Mouse (Mus musculus) embryonic facial prominence, embryonic 13.5 days (tissue): ENCODE data around the gene Klhl29. TPM values are rescaled to one million over a fixed set of nuclear protein-coding genes. Genes with fewer than 3 reads are reported as not detected.

Source experiments
- ATAC-seq: fragments of 200-750 bp; cut with Nextera tagmentation; 2 replicates; pipeline ENCODE4 v1.8.0; 2017; ENCODE audit warnings: low read depth; ENCODE audit not compliant: insufficient number of reproducible peaks, insufficient read depth, low FRiP score, low TSS enrichment
- H3K27ac ChIP-seq: fragments of 300-500 bp; sonication (generic); 2 replicates; pipeline ENCODE4 v1.5.1; 2015; ENCODE audit warnings: moderate library complexity, mild to moderate bottlenecking, inconsistent platforms
- H3K27me3 ChIP-seq: fragments of 300-500 bp; sonication (generic); 2 replicates; pipeline ENCODE4 v1.6.1; 2015; ENCODE audit warnings: mild to moderate bottlenecking, inconsistent platforms
- H3K36me3 ChIP-seq: fragments of 300-500 bp; sonication (generic); 2 replicates; pipeline ENCODE4 v1.6.1; 2015; ENCODE audit warnings: mild to moderate bottlenecking, inconsistent platforms
- H3K4me1 ChIP-seq: fragments of 300-500 bp; sonication (generic); 2 replicates; pipeline ENCODE4 v1.6.1; 2015; ENCODE audit warnings: inconsistent platforms
- H3K4me2 ChIP-seq: fragments of 300-500 bp; sonication (generic); 2 replicates; pipeline ENCODE4 v1.6.1; 2015; ENCODE audit warnings: moderate library complexity, mild to moderate bottlenecking, inconsistent platforms
- H3K4me3 ChIP-seq: fragments of 300-500 bp; sonication (generic); 2 replicates; pipeline ENCODE4 v1.5.1; 2015; ENCODE audit warnings: mild to moderate bottlenecking, inconsistent platforms
- H3K9ac ChIP-seq: fragments of 300-500 bp; sonication (generic); 2 replicates; pipeline ENCODE4 v1.6.1; 2015; ENCODE audit warnings: mild to moderate bottlenecking, inconsistent platforms
- H3K9me3 ChIP-seq: fragments of 300-500 bp; sonication (generic); 2 replicates; pipeline ENCODE4 v1.6.1; 2016; ENCODE audit warnings: inconsistent platforms
- WGBS: fragments of 180-500 bp; shearing (Covaris S2); methylation state at CpG from one replicate; pipeline ENCODE4 v1.1.7; 2015; ENCODE audit warnings: mixed read lengths; 5-methylcytosine and 5-hydroxymethylcytosine counted together
- polyA plus RNA-seq: library from polyadenylated mRNA; unstranded; fragments of >200 nt; fragmentation: Nextera tagmentation; extraction: Ambion mirVana; gene quantifications from 2 replicates; pipeline ENCODE4 v1.2.1, GENCODE M21; 2015

Gene Klhl29
- polyA plus RNA-seq, 1 experiment from 2014 or later: 2.0 TPM

GRCm38 (mm10) chr12:5230504-5230903 is 145.0 kb downstream of the Klhl29 start:
- H3K4me1 ChIP-seq: peaks cover 14% of the 10 kb centered on the region
- no peaks in the 10 kb centered on the region for H3K9me3 ChIP-seq
- 71% methylated on average over 5 of the region's 5 CpGs for WGBS
- no peaks in the 10 kb centered on the region for H3K36me3 ChIP-seq
- H3K4me3 ChIP-seq: no peak overlapping the region
- H3K4me2 ChIP-seq: no peak overlapping the region
- no peak overlapping the region for H3K27ac ChIP-seq
- H3K9ac ChIP-seq: no peak overlapping the region
- no peaks in the 10 kb centered on the region for H3K27me3 ChIP-seq
- ATAC-seq: no peak

- H3K36me3 ChIP-seq: no peaks in the 10 kb centered on the region
- H3K4me1 ChIP-seq: peaks cover 7% of the 10 kb centered on the region
- no peak for ATAC-seq
- no peak overlapping the region for H3K27ac ChIP-seq
- no peaks in the 10 kb centered on the region for H3K9me3 ChIP-seq
- H3K27me3 ChIP-seq: no peaks in the 10 kb centered on the region
- H3K9ac ChIP-seq: 0 out of 2 replicates have a peak overlapping the region, but pooled peaks have one; percentile 4
- H3K4me3 ChIP-seq: no peak overlapping the region
- H3K4me2 ChIP-seq: no peak overlapping the region
- WGBS: 48% methylated on average over 14 of the region's 14 CpGs
Measured at GRCm38 (mm10) chr12:5226676-5227654, 148.5 kb downstream of the Klhl29 start.

- no peaks in the 10 kb centered on the region for H3K27me3 ChIP-seq
- no peaks in the 10 kb centered on the region for H3K36me3 ChIP-seq
- H3K4me3 ChIP-seq: no peak overlapping the region
- ATAC-seq: no peak
- H3K9ac ChIP-seq: no peak overlapping the region
- WGBS: 55% methylated on average over 1 of the region's 1 CpGs
- H3K27ac ChIP-seq: no peak overlapping the region
- H3K4me1 ChIP-seq: peaks cover 24% of the 10 kb centered on the region
- no peak overlapping the region for H3K4me2 ChIP-seq
- H3K9me3 ChIP-seq: no peaks in the 10 kb centered on the region
Measured at GRCm38 (mm10) chr12:5223595-5223994, 151.9 kb downstream of the Klhl29 start.

- WGBS: 94% methylated on average over 8 of the region's 8 CpGs
- no peaks in the 10 kb centered on the region for H3K36me3 ChIP-seq
- H3K4me1 ChIP-seq: peaks cover 21% of the 10 kb centered on the region
- no peak for ATAC-seq
- H3K27me3 ChIP-seq: no peaks in the 10 kb centered on the region
- no peaks in the 10 kb centered on the region for H3K9me3 ChIP-seq
- no peak overlapping the region for H3K27ac ChIP-seq
- no peak overlapping the region for H3K4me2 ChIP-seq
- H3K9ac ChIP-seq: no peak overlapping the region
- no peak overlapping the region for H3K4me3 ChIP-seq
Measured at GRCm38 (mm10) chr12:5222439-5223202, 152.9 kb downstream of the Klhl29 start.

- Histone ChIP-seq H3K9ac (no peak overlapping the region), H3K27me3 (no peaks in the 10 kb centered on the region), H3K36me3 (no peaks in the 10 kb centered on the region), H3K4me1 (peaks cover 22% of the 10 kb centered on the region), H3K4me2 (no peak overlapping the region), H3K27ac (no peak overlapping the region), H3K9me3 (no peaks in the 10 kb centered on the region), H3K4me3 (no peak overlapping the region)
- WGBS: 62% methylated on average over 14 of the region's 14 CpGs
- no peak for ATAC-seq
Measured at GRCm38 (mm10) chr12:5219913-5220575, 155.4 kb downstream of the Klhl29 start.

- Histone ChIP-seq H3K4me1 (peaks cover 42% of the 10 kb centered on the region), H3K27ac (no peak overlapping the region), H3K9ac (no peak overlapping the region), H3K9me3 (no peaks in the 10 kb centered on the region), H3K4me2 (no peak overlapping the region), H3K36me3 (no peaks in the 10 kb centered on the region), H3K4me3 (no peak overlapping the region), H3K27me3 (no peaks in the 10 kb centered on the region)
- ATAC-seq: no peak
- 55% methylated on average over 15 of the region's 15 CpGs for WGBS
Measured at GRCm38 (mm10) chr12:5215836-5216747, 159.4 kb downstream of the Klhl29 start.

- no peak overlapping the region for H3K4me2 ChIP-seq
- no peak overlapping the region for H3K27ac ChIP-seq
- no peak for ATAC-seq
- peaks cover 34% of the 10 kb centered on the region for H3K4me1 ChIP-seq
- 75% methylated on average over 9 of the region's 9 CpGs for WGBS
- 0 out of 2 replicates have a peak, but pooled peaks cover 6% of the 10 kb centered on the region for H3K36me3 ChIP-seq
- no peaks in the 10 kb centered on the region for H3K27me3 ChIP-seq
- H3K4me3 ChIP-seq: no peak overlapping the region
- no peak overlapping the region for H3K9ac ChIP-seq
- no peaks in the 10 kb centered on the region for H3K9me3 ChIP-seq
Measured at GRCm38 (mm10) chr12:5214266-5214665, 161.2 kb downstream of the Klhl29 start.

GRCm38 (mm10) chr12:5213339-5214104 is 162.0 kb downstream of the Klhl29 start:
- 0 out of 2 replicates have a peak overlapping the region, but pooled peaks have one; percentile 22 for H3K9ac ChIP-seq
- 26% methylated on average over 13 of the region's 13 CpGs for WGBS
- no peak overlapping the region for H3K4me3 ChIP-seq
- peak overlapping the region; percentile 71 for H3K27ac ChIP-seq
- H3K36me3 ChIP-seq: 0 out of 2 replicates have a peak, but pooled peaks cover 6% of the 10 kb centered on the region
- peak; percentile 48 for ATAC-seq
- peaks cover 40% of the 10 kb centered on the region for H3K4me1 ChIP-seq
- no peak overlapping the region for H3K4me2 ChIP-seq
- no peaks in the 10 kb centered on the region for H3K9me3 ChIP-seq
- H3K27me3 ChIP-seq: no peaks in the 10 kb centered on the region

GRCm38 (mm10) chr12:5211884-5212283 is 163.6 kb downstream of the Klhl29 start:
- H3K27ac ChIP-seq: no peak overlapping the region
- no peak for ATAC-seq
- no peak overlapping the region for H3K4me3 ChIP-seq
- H3K4me1 ChIP-seq: peaks cover 50% of the 10 kb centered on the region
- no peak overlapping the region for H3K9ac ChIP-seq
- no peaks in the 10 kb centered on the region for H3K9me3 ChIP-seq
- H3K36me3 ChIP-seq: 0 out of 2 replicates have a peak, but pooled peaks cover 6% of the 10 kb centered on the region
- no peak overlapping the region for H3K4me2 ChIP-seq
- WGBS: 92% methylated on average over 9 of the region's 9 CpGs
- H3K27me3 ChIP-seq: no peaks in the 10 kb centered on the region

- Histone ChIP-seq H3K4me3 (no peak overlapping the region), H3K4me2 (no peak overlapping the region), H3K9ac (no peak overlapping the region), H3K27me3 (no peaks in the 10 kb centered on the region), H3K9me3 (no peaks in the 10 kb centered on the region), H3K27ac (no peak overlapping the region), H3K4me1 (peaks cover 44% of the 10 kb centered on the region), H3K36me3 (0 out of 2 replicates have a peak, but pooled peaks cover 6% of the 10 kb centered on the region)
- WGBS: 64% methylated on average over 9 of the region's 9 CpGs
- ATAC-seq: no peak
Measured at GRCm38 (mm10) chr12:5210786-5211185, 164.7 kb downstream of the Klhl29 start.
